Mouse (Mus musculus): ENCODE data around the gene Ap3b1.

Gene Ap3b1

DNA sequence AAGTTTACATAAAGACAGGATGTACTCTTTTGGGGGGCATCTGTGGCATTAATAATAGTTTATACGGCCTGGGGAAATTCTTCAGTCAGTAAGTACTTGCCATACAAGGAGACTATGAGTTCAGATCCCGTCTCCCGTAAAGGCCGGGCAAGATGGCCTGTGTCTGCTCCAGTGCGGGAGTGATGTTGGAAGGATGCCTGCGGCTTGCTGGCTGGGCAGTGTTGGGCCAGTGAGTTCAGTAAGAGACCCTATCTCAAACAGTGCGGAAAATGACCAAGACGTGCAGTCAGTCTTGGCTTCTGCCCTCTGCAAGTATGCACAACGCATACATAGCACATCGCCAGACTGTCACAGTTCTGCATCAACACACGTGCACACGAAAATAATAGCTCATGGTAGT, 95.4 kb downstream of the Ap3b1 start:
- DNase-seq (ENCODE audit: low spot score): no peak

DNA sequence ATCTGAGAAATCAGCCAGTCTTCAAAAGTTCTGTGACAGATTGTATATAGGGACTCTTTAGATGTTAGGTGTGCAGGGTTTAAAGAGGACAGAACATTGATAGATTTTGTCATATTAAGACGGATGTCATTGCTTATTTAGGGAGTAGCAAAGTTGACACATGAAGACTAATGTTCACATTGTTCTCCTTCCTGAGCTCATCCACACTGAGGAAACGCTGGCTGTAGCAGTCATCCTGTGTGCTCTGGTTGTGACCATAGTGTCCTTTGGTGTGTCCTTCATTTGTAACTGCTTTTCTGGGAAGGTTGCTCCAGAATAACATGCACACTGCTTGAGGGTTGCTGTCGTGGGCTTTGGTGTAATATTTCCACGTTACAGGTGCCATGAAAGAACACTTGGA, 100.4 kb downstream of the Ap3b1 start:
- DNase-seq (ENCODE audit: low spot score): no peak

DNA sequence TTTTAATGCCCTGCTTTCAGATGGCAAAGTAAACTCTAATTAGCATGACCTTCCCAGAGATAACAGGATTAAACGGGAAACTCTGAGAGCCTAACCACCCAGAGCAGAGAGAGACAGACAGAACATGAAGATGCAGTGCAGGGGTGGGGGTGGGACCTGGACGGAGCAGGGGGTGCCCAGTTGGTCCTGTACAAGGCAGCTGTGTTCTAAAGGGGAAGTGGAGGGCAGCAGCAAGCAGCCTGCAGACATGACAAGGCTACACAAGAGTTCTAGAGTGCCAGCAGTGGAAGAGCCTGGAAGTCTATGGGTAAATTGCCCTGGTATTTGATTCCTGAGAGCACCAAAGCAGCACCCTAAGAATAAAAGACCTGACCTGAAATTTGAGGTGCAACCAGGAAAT, 105.5 kb downstream of the Ap3b1 start:
- DNase-seq (ENCODE audit: low spot score): no peak

DNA sequence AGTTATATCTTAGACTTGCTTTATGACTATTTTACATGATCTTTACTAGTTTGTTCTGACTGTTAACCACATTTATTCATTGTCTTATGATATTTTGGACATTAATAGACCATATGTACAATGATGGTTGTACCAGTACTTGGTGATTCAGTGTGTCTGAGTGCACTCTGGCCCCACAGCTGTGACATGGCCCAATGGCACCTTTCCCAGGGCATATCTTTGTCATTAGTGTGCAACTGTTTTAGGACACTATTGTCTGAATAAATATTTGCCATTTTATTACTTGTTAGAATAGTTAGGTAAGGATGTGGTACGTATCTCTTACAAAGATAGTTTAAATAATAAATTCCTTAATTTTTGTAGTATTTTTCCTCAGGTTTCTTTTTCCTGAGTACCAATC, 109.8 kb downstream of the Ap3b1 start:
- DNase-seq (ENCODE audit: low spot score): no peak

DNA sequence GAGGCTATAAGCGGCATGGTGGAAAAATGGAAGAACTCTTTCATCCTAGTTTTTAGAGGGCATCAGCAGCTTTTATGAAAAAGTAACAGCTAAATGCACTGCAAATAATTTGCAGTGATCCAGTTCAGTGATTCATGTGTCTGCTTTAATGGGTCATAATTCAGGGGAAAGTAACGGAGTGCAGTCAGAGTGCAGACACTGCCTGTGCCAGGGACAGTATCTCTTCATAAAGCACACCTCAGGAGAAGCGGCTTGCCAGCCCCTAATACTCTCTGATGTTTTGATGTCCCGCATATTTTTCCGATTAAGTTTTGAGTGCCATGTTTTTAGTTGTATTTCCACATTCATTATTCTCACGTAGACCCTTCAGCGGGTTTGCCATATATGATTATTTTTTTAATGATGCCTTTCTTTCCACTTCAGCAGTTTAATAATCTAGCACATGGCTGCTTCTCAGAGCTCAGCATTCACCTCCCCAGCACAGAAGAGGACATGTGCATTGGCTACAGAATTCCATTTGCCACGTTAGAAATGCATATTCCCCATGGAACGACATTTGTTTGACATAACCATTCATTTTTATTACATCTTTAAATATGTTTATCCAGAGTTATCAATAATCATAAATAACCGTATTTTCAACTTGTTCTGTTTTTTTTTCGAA, 112.4 kb downstream of the Ap3b1 start:
- DNase-seq (ENCODE audit: low spot score): no peak

DNA sequence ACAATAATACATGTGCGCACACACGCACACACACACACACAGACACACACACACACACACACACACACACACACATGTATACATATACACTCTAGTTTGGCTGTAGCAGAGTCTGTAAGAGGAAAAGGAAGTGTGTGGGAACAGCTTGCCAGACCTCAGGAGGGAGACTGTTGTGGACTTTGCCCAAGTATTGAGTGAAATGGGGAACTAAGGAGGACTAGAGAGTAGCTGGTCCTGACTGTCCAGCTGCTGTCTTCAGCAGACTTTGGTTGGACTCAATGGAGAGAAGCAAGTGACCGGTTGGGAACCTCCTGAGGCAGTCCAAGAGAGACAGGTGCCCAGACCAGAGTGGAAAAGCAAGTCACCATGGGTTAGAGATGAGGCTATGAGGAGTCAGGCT, 117.4 kb downstream of the Ap3b1 start:
- no peak for DNase-seq (ENCODE audit: low spot score)

DNA sequence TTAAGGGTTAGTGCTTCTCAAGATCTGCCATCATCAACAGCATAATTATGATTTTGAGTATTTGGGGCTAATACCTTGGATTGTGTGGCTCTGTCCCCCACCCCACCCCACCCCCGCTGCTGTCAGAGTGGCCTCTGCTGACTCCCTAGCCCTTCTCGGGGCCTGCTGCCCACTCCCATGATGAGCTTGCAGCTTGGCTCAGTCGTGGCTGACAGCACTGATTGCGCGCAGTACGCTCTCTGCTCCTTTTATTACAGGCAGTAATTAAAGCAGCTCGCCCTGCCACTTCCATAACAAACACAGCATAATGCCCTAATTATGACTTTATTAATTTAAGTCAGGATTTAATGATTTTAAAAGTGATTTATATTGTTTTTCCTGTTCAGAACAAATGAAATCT, 121.5 kb downstream of the Ap3b1 start:
- no peak for DNase-seq (ENCODE audit: low spot score)

DNA sequence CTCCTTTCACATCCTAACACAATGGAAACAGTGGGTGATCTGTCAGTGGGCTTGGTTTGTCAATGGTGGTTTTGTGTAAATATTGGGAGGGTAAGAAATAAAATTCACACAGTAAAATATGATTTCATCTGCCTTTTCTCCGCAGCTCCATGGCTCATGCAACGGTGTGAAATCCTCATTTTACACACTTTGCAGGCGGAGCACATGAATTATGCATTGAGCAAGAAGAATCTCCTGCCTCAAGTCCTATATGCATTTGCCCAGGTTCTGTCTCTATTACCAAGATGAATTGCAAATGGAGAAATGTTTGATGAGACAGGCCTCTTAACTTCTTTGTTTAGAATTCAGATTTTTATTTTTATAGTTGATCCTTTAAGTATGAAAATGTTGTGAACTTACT, 131.9 kb downstream of the Ap3b1 start:
- no peak for DNase-seq (ENCODE audit: low spot score)

DNA sequence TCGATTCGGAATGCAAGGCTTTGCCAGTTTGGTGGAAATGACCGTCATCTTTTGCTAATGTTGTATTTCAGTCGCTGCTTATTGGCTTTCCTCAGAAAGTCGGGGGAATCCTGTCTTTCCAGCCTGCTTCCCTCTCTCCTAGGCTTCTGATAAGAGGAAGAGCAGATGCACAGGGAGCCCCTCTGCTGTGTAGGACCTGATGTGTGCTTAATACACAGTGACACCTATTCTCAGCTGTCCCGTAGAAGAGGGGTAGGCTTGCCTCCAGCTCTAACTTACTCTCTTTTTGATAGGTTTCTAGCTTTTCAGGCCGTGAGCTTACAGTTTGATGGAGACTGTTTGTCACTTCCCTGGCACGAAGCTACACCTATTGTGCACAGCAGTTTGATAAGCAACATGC, 132.4 kb downstream of the Ap3b1 start:
- no peak for DNase-seq (ENCODE audit: low spot score)

DNA sequence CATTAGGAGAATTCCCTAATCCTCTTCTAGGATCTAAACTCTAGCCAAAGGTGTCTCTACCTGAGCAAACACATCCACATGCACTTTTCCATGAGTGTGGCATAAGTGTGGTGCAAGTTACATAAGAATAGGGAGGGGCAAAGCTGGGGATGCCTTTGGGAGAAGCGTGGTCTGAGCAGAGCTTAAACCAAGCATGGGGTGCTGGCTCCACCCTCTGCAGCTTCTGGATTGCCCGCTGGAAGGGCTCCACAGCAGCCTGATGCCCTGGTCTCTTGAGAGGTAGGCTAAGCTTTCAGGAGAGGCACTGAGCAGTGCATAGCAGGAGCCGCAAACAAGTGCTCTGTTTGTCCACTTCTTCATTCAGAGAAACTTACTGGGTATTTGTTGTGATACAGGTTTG, 138.8 kb downstream of the Ap3b1 start:
- DNase-seq (ENCODE audit: low spot score): no peak

DNA sequence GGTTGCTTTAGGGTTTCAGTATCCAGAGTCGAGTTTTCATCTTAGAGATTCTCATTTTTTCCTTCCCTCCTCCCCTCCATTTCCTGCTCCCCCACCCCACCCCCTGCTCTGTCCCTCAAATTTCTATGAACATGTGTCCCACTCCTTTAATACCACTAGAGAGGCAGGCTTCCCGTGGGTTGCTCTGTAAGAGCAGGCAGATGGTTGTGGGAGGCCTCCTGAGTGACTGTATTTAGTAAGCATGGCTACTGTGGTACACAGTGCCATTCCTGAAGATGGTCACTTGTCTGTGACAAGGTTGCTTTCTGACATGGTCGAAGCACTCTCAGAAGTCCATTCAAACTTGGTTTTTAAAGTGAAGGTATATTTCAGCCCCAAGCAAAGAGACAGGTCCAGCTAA, 147.7 kb downstream of the Ap3b1 start:
- no peak for DNase-seq (ENCODE audit: low spot score)

DNA sequence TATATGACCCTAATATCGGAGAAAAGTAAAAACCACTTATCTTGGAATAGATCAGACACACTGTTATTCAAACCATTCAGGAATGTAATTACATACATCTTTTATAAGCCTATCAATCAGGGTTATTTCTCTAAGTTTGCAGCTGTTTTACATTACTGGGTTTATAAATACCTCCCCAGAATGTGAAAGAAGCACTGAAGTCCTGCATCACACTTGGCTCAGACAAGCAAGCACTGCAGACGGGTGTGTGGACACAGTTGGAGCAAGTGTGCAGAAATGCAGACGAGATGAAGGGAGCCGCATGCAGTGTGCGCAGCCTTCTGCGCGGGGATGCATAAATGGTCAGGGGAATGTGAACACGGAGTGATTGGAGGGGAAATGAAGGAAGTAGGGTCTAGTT, 149.6 kb downstream of the Ap3b1 start:
- no peak for DNase-seq (ENCODE audit: low spot score)

DNA sequence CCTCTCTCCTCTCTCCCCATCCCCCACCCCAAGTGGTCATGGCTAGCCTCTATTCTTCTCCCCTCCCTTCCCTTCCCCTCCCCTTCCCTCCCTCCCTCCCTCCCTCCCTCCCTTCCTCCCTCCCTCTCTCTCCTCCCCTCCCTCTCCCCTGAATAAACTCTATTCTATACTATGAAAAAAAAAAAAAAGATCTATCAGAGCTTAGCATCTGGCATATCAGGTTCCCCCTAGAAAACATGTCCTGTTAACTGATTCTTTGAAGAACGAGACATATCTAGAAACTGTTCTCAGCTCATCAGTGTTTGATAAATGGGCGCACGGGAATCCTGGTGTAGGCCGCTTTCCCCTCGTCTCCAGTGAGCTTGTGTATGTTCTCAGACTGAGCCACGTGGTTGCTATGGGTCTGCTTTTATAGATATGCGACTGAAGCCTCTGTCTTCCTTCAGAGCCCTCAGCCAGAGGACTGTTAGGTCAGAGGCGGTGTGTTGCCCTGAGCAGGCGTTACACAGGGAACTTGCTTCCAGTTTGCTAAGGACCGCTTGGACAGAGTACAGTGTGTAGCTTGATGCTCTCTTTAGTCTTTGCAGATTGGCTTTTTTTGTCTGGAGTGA, 154.5 kb downstream of the Ap3b1 start:
- no peak for DNase-seq (ENCODE audit: low spot score)

DNA sequence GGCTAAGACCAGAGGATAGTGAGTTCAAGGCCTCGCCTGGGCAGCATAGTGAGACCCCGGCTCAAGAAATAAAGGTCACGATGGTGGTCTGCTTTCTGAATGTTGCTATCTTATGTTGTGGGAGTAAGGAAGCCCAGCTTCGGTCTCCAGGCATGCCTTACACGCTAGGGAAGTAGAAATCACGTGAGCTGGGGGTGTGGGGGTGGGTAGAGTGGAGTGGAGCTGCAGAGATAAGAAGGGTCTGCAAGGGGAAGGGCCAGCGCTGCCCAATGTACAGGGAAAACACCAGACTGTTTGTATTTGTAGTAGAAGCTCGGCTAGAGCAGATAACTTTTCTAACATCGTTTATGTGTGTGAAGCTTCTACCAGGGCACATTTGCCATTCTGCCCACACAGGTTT, 155.1 kb downstream of the Ap3b1 start:
- DNase-seq (ENCODE audit: low spot score): no peak

DNA sequence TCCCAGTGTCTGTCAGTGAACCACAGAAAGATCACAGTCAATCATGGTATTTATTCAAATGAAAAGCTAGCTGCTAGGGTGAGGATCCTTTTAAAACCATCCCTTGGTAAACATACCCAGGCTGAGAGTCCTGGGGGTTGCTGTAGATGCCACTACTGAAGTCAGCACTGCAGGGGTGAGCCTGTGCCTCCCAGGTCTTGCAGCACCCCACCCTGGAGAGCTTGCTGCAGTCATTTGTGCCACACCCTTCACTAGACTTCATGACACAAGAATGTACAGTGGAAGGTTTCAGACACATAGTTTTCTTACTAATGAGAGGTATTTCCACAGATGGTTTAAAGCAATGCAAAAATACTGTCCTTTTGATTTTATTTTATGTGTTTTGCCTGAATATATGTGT, 156.2 kb downstream of the Ap3b1 start:
- DNase-seq (ENCODE audit: low spot score): no peak

DNA sequence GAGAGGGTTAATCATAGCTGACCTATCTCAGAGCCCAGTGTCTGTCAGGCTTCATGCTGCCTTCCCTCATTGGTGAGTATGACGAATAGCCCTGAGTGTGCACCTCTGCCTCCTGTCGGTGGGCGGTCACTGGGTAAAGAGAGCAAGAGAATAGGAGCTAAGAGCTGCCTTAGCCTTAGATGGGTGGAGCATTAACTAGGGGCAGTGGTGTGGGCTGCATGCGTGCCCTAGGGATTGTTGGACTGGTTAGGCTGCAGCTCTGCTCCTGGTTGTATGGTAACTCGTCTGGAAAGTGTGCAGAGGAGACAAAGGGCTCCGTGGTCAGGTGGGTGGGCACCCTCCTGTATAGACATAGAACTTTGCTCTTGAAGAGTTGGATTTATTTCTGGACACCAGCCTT, 157.8 kb downstream of the Ap3b1 start:
- no peak for DNase-seq (ENCODE audit: low spot score)

DNA sequence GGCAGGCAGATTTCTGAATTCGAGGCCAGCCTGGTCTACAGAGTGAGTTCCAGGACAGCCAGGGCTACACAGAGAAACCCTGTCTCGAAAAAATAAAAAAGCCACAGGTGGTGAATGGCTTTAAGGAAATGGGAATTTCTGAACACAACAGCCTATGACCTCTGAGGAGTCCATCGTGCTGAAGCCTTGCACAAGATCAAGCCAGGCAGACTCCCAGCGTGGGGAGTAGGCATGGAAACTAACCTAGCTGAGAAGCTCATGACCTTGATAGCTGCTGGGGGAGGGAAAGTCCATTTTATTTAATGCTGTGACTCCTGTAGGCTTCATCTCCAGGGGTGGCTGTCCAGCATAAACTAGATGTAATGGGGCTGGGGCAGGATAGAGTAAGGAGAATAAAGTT, 159.4 kb downstream of the Ap3b1 start:
- no peak for DNase-seq (ENCODE audit: low spot score)

DNA sequence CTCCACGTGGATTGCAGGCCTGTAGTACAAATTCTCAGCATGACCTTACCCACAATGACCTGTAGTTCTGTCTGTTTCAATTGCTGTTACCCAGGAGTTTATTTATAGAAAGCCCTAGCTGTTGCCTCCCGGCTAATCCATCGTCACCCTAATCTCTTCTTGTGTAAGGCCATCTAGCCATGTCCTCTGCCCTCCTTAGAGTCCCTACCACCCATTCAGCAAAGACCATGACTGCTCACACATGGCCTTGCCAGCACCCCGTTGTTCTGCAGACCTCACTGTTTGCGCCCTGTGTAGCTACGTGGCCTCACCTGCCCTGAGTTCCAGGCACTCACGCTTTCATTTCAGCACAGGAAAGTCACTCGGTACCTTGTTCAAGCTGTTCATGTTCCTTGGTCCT, 160.5 kb downstream of the Ap3b1 start:
- DNase-seq (ENCODE audit: low spot score): no peak

DNA sequence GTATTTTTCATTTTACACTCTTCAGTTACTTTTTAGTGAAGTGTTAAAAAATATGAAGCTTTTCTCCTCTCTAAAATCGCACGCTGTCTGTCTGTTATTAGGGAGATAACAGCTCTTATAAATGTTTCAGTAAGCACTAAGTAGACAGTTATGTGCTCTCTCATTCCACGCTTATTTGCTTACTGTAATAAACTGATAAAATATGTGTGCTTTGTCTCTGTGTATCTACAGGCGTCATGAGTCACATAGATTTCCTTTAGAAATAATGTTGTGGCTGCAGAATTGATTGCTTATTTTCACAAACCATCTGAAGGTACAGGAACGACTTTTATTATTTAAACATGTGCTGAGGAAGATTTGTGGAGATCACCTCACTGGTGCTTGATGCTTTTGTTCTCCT, 164.5 kb downstream of the Ap3b1 start:
- no peak for DNase-seq (ENCODE audit: low spot score)

DNA sequence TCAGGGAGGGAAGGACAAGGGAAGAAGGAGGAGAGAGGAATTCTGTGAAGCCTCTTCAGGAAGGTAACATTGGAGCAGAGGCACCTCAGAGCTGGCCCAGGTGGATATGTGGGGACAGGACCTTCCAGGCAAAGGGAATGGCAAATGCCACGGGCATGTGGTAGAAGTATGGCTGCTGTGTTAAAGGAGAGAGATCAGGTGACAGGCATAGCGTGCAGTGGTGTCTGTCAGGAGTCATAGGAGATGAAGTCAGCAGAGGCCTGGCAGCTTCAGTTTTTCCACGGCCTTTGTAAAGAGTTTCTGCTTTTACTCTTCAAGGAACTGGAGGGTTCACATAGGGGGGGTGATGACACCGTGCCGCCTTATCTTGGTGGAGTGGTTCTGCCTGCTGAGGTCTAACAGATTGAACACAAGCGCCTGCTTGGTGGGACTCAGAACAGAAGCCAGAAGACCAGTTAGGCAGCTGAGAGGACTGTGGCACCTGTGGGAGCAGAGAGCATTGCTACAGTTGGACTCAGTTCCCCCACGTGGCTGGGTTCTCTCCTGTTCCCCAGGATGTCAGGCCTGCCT, 166.0 kb downstream of the Ap3b1 start:
- DNase-seq (ENCODE audit: low spot score): no peak

DNA sequence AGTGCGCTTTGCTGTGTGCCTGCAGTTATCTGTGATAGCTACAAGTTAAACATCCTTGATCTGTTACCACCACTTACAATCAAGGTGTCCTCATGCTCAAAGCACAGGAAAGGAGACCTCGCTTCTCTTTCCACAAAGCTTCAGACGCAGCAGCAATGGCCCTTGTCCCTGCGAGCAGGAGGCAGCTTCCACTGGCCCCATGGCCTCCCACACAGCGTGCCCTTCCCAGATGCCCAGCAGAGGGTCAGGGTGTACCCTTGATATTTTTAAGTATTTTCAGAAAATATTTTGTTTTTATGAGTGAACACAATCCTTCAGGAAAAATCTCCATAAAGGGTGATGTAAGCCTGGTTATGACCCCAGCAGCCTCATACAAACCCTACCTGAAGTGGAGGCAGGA, 170.4 kb downstream of the Ap3b1 start:
- no peak for DNase-seq (ENCODE audit: low spot score)

DNA sequence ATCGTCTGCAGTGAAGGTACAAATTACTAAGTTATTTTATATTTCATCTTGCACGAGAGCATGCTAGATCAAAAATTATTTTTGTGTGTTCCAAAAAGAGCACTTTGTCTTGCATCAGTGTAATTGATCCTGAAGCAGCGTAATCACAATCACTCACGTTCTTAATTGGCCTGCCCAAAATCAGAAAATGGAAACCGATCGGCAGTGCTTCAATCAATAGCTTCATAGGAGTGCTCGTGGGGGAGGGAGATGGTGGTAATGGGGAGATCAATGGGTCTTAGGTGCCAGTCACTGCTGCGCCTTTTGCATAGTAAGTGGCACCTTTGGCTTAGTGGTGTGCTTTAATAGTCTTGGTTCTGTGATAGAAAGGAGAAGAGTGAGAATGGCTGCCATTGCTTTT, 174.8 kb downstream of the Ap3b1 start:
- no peak for DNase-seq (ENCODE audit: low spot score)

DNA sequence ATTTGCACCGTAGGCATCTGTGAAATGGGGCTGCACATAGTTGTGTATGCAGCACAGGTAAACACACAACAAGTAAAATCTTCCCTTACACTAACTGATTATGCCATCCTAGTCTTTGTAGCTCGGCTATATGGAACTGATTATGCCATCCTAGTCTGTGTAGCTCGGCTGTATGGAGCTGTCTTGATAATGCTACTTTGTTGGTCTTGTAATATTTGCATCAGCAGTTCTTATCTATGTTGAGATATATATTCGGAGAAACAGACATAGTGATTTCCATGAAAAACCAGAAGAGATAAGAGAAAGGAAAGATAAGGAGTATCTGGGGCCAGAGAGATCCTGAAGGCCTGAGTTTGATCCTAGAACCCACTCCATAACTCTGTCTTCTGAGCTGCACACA, 178.6 kb downstream of the Ap3b1 start:
- no peak for DNase-seq (ENCODE audit: low spot score)
